Mouse (Mus musculus): ENCODE measurements around the gene Dgkq.

The Dgkq gene

DNA sequence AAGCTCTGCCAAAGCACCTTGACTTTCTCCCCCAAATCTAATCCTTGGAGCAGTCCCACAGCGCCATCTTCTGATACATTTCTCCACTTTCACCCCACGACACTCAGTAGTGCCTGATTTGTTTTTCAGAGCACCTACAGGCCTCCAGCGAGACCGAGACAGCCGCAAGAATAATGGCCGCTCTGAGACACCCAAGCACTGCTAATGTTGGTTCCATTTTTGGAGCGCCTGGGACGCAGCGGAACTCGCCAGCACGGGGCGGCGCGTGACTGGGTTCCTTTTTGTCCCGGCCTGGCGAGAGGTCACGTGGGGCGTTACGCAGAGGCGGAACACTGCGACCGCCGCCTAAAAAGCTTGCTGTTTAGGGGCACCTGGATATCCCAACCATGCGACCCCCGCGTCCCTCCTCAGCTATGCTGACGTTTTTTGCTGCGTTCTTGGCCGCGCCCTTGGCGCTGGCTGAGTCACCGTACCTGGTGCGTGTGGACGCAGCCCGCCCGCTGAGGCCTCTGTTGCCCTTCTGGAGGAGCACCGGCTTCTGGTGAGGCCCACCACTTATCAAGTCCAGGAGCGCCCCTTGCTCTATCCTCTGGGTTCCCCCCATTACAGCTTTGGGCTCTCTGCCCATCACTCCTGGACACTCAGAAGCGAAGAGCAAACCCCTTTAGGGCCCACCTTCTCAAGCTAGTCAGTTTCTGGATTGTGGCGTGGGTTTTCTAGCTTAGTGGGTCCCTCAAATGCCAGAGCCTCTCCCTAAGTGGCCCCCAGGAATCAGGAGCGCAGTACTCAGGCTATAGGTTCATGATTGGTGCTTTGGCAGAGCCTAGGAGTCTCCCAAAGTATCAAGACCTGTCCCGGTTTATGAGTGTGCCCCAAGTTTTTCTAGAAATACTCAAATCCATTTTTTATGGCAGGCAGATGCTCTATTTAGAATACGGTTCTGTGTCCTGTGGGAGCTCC is at the start of gene Dgkq:
Gene Dgkq (minus strand): TSS at position 696 of the 960 bp plus-strand sequence.
- peak; percentile 91 for DNase-seq

DNA sequence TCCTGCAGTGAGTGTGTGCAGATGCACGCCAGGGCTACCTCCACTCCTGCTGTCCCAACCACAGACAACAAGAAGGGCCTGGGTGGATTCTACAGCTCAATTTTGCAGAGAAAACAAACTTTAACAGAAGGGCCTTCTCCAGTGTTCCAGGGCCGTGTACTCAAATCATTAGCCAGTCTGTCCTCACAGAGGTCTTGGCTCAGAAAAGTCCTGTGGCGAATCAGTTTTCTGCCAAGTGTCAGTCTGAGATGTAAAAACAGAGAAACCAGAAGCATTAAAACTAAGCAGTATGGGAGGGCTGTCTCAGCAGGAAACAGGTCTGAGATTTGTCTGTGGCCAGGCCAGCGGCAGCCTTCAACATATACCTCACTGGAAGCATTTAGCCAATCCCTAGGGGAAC is 48.6 kb upstream of the Dgkq start:
- DNase-seq, result no peak

DNA sequence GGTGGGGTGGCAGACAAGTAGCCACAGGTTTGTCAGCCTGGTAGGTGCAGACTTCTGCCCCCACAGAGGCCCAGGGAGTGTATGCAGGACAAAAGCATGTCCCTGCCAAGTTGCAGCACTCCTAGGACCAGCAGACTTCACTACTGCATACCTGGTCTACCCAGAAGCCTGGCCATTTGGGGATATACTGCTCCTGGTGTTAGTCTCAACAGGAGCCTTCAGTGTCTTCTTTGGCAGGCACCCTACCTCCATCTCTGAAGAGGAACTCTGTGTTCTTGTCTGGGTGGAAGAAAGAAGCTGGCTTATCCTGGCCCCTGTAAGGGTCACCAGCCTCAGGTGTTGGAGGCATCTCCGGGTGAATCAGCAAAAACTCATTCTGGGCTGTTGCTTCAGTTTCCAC is 46.5 kb upstream of the Dgkq start:
- no peak for DNase-seq

DNA sequence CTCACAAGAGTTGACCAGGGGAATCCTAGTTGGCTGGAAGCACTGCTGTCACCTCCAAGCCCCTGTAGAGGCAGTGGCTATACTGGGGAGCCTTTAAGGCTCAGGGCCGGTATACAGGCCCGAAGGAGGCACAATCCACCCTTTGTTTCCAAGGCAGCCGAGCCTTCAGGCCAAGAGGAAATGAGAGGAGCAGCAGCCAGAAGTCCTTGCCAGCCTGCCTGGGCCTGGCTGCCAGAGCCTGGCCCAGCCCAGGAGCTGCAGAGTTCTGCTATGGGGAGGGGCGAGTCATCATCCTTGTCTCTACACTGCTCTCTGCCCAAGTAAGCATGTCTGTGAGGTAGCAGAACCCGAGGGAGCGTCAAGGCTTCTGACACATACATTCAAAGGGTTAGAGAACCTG is 44.7 kb upstream of the Dgkq start:
- DNase-seq, result peak; percentile 61

DNA sequence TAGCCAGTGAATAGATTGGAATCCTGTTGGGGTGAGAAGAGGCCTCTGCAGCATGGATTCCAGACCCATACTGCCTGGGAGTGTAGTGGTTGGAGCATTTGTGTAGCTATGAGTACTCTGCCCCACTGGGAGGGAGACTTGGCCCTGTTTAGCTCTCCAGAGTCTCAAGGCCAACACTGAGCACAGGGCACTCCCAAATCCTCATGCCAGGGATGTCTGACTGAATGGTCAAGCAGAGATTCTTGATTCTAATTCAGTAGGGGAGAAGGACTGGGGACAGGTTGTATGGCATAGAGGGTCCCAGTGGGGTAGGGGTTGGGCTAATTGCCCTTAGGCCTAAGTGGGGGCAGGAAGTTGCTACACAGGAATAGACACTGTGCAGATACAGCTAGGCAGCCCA is 44.2 kb upstream of the Dgkq start:
- DNase-seq, result no peak

DNA sequence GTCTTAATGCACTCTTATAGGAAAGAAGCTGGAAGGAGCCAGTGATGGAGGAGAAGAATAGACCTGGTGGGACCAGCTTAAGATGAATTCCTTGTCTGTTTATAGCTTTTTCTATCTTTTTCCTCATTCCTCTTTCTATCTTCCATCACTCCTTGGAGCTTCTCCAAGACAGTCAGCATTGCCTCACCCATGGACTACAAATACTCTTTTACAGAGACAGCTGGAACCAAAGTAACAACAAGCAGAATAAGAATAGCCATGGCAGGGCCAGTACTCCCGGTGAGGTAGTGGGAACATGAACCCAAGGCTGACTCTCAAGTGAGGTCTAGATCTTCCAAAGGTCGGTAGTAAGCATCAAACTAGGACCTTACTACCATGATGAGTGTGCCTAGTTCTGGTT is 43.6 kb upstream of the Dgkq start:
- DNase-seq, result no peak

DNA sequence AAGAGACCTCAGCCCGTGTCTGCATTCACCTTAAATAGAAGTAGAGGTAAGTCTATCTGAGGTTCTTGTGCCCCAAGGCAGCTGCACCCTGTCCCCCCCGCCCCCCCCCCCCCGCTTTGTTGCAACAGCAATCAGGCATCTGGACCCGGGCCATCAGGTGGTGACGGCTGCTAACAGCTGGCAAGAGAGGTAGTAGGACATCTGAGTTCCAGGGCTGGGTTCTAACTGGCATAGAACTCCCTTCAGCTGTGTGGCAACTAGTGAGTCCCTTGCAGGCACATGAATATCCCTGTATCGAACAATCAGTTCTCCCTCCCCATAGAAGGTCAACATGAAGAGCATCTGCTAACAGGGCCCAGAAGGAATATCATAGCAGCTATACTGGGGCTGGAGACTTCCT is 42.5 kb upstream of the Dgkq start:
- DNase-seq, result no peak

DNA sequence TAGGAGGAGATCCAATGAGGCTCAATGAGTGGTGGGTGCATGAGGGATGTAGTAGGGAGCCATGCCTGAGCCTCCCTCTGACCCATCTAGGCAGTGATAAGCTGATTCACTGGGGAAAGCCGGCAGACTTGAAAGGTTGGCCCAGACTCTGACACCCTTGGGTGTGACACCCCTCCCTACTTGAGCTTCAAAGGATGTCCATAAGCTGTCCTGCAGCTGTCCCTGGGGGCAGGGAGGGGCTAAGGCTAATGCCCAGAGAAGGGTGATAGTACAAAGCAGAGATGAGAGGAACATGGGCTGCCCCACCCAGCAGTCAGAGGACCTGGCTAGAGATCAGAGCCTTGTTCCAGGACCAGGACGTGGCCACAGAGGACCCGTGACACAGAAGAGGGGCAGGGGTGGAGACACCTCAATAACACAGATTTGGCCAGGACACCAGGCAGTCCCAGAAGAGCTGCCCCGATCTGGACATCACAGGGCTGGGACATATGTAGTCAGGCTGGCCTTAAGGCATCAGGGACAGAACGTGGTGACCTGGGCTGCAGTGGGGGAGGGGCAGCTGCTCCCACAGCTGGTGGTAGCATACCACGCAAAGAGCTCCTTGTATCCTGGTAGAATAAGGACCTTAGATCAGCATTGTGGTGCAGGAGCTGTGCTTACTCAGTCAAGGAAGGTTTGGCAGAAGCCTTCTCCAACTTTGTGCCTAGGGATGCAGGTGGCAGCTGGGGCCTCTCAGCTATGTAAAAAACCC is 39.7 kb upstream of the Dgkq start:
- DNase-seq, result no peak

DNA sequence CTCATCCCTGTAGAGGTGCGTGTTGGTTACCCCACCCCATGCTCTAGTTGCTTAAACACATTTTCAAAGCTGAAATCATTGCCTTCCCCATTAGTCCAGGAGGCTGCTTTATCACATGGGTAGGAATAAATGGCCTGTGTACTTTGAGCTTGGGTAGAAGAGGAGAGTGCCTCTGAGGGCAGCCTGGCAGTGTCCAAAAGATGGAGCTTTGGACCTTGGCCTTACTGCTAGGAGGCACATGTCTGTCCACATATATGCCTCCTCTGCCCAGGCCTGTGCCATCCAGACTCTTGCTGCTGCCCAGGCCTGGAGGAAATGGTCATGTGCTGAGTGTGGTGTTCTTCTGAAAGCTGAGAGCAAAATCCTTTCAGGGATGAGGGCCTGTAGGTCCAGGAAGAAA is 38.9 kb upstream of the Dgkq start:
- DNase-seq, result no peak

DNA sequence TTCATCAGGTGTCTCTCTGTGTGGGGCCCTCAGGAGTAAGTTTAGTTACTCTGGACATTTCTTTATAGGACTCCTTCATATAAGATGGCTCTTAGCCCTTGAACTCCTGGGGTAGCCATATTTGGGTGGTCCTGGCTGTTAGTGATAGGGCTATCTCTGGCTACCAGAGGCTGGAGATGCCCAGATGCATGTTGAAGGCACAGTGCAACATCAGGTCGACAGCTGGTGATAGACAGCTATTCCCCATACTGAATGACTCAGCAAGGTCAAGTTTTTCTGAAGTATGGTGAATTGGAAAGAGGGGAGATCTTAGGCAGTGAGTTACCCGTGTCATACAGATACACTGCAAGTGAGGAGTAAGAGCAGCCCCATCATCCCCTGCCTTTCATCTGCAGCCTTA is 38.3 kb upstream of the Dgkq start:
- DNase-seq, result no peak

DNA sequence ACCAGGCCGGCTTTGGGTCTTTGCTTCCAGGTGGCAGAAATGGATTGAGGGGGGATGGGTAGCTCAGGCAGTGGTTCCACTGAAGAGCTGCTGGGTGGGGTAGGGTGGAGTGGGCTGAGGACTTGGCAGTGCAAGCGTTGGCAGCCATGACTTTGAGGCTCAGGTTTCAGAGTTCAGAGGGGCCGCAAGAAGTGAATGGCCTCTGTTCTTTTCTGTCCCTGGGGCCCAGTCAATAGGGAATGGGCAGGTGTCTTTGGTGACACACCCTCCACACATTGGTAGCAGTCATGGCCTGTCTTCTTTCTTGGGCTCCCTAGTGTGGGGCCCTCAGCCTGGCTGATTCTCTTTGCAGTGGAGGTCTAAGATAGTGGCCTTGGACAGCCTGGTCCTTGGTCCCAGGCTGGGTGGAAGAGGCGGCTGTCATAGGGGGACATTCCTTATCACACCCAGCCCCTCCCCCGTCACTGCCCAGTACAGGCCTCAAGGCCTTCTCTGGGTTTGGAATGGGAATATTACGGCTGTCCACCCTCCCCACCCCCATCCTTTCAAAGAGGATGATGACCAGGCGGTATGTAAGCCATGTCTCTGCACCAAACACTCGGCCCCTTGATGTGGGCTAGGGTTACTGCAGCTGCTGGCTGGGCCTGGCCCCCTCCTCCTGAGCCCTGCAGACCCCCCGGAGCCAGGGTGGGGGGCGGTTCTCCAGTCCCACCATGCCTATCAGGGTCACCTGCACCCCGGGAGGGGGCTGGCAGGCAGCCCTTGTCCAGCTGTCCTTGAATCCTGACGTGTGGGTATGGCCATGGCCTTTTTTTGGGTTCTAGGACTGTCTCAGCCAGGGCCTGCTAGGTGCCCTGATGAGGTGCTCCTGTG is 34.5 kb upstream of the Dgkq start:
- DNase-seq, result no peak

DNA sequence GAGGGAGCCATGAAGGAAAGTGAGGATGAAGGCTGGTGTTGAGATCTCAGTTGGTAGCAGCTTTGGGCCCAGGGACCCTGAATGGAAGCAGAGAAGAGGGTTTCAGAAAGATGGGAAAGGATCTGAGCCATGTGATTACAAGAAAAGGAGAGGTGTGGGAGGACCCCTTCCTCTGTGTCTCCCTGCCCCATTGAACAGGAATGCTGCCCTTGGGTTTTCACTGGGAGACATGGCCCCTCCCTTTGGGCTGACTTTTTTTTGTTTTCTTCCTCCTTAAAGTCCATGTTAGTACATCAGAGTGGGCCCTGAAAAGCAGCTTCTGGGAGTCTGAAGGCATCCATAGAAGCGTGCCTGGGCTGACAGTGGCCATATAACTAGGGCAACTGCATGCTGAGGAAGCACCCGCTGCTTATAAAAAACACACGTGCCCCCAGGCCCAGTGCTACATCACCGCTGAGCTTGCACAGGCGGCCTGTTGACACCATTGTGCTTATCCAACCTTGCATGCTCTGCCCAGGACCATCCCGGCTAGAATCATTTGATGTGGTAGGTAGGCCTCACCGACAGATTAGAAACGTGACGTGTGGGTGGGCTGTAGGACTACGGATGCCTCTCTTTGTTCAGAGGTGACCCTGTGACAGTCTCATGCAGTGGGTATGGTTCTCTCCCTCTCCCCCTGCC is 32.0 kb upstream of the Dgkq start:
- no peak for DNase-seq

DNA sequence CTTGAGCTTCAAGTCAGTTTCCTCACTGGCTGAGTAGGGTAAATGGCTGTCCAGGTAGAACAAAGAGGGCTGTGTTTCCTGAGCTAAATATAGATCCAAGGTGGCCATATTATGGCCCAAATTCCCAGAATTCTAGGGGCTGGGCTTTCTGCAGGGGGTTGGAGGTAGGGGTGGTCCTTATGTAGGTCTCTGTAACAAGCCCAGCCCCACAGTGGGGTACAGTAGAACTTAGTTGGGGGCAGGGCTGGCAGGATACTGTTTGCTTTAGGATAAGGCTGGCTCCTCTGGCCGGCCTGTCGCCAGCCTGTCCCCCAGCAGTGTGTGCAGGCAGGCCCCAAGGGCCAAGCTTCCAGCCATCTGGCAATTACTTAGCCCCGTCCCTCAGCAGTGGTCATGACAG is 30.9 kb upstream of the Dgkq start:
- DNase-seq, result no peak

DNA sequence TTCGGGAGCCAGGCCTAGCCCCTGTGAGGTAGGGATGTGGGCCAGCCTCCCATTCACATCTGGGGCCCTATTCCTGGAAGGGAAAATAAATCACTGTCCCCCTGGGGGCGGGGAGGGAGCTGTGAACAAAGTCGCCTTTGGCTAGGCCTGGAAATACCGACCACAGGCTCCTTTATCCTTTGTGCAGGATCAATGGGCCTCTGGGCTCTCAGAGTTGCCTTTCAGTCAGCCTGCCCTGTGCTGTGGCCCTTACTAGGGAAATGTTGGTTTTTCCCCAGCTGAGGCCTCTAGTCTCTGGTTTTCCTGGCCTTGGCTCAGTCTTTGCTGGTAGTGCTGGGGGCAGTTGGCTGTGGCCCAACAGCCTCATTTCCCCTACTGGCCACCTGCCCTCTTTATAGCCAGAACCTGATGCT is 27.9 kb upstream of the Dgkq start:
- DNase-seq, result peak; percentile 68

DNA sequence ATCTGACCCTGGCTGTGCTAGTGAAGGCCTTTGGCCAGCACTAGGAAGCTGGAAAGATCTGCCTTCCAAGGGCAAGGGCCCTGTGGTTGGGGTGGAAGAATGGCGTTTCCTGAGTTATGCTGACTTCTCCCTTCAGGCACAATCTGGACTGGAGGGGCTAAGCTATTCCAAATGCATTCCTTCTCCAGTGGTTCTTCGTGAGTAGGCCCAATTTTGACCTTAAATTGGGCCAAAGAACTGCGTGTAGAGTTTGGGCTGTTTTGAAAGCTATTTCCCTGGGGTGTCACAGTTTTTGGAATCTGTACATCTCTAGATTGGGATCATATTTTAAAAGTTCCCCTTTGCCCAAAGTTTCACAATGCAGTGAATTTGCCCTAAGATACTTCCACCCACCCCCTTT is 27.1 kb upstream of the Dgkq start:
- no peak for DNase-seq

DNA sequence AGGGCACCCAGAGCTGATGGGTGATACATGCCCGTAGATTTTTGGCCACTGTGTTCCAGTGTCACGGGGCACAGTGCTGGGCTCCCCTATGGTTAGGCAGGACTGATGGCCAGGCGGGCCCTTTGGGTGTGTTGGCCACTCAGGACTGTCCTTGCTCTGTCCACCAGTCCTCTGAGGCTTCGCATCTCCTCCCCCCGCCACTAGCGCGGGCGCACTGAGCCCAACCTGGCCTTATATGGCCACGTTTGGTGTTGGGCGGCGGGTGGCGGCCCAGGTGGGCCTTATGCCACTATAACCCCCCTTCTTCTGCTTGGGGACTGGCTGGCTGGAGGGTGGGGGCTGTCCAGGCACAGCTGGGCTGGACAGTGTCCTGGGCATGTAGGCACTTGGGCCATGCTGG is 26.4 kb upstream of the Dgkq start:
- DNase-seq, result no peak

DNA sequence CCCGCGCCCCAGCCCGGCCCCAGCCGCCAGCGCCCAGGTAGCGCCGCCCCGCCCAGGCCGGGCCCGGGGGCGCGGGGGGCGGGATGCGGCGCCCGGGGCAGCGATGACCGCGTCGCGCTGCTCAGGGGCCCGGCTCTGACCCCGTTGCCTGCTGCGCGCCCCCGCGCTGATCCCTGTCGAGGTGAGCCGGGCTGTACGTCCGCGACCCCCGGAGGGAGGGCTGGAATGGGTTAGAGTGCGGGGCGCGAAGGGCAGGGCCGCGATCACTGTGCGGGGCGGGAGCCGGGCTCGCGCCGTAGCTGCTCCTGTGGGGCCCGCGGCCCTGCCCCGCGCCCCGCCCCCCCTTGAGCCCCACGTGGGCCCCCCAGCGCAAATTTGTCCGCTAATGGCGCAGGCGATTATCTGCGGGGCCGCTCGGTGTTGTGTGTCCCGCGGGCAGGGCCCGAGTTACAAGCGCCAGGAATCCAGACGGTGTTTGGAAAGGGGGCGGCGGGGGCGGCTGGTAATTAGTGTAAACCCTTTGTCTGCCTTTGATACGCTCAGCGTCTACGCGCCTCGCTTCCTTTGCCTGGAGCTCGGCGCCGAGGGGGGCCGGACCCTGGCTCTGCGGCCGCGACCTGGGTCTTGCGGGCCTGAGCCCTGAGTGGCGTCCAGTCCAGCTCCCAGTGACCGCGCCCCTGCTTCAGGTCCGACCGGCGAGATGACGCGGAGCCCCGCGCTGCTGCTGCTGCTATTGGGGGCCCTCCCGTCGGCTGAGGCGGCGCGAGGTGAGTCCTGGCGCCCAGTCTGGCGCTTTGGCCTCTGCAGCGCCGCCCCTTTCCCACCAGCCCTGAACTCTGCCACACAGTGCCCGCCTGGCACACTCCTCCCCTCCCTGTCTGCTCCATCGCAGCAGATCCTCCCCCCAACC is 25.1 kb upstream of the Dgkq start:
- DNase-seq, result no peak

DNA sequence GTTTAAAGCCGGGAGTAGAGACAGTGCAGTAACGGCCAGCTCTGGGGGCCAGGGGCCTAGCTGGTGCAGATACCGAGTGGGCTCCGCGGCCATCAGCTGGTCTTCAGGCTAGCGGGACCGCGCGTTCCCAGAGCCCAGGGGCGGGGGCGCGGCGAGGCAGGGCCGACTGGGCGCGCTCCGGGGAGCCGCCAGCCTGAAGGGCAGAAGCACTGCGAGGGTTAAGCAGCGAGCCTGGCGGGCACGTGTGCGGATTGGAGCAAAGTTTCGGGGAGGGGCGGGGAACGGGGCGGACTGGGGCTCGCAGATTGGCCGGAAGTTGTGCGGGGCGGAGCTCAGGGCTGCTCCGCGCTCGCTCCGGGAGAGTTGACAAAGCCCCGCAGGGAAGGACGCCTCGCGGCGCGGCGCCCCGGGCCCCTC is 24.4 kb upstream of the Dgkq start:
- peak; percentile 75 for DNase-seq

DNA sequence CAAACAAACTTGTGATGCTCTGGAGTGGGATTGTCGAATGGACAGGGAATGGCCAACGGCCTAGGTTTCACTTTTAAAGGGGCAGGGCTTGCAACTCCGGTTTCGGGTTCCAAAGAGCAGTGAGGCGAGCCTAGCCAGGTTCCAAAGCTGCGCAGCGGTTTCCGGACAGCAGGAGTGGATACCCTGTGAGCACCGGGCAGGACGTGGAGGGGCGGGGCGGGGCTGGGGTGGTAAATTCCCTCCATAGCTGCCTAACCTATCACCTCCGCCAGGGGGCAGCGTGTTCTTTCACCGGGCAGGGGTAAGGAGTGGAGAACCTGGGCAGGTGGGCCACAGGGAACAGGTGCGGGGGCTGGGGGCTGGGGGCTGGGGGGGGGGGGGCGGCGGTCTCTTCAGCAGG is 22.8 kb upstream of the Dgkq start, which contains the start of gene Fgfrl1:
Gene Fgfrl1 (plus strand): TSS at position 112 of the 400 bp plus-strand sequence.
- DNase-seq, result no peak

DNA sequence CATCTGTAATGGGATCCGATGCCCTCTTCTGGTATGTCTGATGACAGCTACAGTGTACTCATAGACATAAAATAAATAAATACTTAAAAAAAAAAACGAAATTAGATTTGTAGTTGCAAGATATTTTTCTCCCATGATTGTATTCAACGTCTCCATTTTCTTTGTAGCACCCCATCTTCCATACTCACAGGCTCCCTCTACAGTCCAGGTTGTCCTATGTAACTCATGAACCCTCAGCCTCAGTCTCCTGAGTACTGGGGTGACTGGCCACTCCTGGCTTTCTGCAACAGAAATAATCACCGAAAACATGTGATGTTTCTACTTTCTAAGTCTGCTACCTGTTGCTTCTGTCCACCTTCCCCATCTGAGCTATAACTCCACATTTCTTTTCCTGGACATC is 21.7 kb upstream of the Dgkq start:
- no peak for DNase-seq

DNA sequence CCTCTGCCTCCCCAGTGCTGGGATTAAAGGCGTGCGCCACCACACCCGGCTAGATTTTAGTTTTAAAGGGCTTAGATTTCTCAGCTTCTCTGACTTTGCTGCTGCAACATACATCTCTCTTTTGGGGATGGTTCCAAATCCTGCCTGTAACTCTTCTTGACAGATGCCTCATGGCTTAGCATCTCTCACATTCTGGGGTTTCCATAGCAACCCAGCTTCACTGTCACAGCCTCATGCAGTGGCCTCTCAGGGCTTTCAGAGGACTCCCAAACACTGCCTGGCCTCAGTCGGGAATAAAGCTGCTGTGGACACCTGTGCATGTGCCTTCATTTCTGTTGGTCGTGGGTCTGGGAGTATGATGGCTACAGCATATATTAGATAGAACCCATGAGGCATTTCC is 19.6 kb upstream of the Dgkq start:
- no peak for DNase-seq

Data from right cerebral cortex, adult 18-20 months (tissue).